Mouse (Mus musculus) heart, adult 9 months (tissue): ENCODE measurements around the gene Lrmda.

Source experiments
- DNase-seq, 2 experiments: peaks; one replicate each; pipeline ENCODE4 v3.0.0; 2022; ENCODE audit warnings: low spot score in 2 of 2

Gene Lrmda

GRCm38 (mm10) chr14:22091306-22091705, 71.8 kb downstream of the Lrmda start:
- DNase-seq: no peak

DNA sequence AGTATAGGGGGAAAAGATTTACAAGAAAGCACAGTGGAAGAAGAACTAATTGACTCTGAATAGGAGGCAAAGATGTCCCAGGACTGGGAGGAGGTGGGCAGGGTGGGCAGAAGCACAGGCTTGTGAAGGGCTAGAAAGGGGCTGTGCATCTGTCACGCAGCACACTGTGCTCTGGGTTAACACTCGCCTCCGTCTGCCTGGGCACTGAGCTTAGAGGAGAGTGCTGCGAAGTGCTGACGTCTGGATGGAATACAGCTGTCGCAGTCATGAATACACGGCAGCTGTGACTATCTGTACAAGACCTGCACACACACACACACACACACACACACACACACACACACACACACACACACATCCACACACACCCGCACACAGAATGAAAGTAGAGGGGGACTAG, 73.6 kb downstream of the Lrmda start:
- peak in 1 of 2 experiments; percentile 23 for DNase-seq

DNA sequence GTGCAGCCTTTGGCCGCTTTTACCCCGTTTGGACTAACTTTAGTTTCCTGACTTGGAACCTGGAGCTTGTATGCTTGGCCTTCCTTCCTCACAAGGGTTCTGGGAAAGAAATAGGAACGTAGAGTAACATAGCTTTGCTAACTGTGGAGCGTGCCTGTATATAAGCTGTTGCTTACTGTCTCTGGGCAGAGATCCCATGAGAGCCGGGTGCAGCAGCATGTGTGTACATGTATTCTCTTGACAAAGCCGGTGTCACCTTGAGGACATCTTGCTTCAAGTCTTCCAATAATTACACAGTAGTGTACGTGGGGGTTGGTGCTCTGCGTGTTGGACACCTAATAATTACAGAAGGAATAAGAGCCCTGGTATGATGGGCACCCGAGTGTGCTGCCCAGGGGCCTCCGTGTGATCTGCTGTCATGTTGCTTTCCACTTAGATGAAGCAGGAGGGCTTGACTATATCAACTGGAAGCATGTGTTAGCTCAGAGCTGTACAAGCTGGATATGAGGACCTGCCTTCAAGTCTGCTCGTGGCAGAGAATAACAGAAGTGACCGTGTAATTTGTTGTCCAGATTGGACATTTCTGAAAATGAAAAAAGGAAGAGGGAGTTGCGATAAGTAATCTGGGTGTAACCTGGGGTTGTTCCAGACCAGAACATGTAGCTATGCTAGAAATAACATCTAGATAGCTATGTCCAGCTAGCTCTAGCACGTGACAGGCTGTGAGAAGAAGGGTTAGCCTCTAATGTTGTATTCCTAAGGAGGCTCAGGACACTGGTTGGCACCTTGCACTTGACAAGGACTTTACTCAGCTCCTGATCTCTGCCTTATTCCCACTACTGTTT, 82.7 kb downstream of the Lrmda start:
- peak; percentile 33 to 75 for DNase-seq

DNA sequence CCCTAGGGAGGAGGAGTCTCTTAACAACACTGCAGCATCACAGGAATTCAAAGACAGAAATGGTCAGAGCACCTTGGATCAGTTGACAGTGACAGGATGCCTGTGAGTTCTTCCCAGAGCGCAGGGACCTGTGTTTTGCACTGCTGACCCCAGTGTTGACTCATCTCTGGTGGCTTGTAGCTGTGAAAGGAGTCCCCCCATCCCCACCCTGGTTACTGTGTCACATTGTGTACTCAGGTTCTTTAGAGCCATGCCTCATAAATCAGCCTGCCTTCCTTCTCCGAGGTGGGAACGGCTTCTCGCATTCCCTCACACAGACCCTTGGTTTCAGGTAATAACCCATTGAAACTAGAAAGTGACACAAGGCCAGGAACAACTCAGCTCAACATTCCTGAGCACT, 86.3 kb downstream of the Lrmda start:
- no peak for DNase-seq

GRCm38 (mm10) chr14:22106777-22107176, 87.3 kb downstream of the Lrmda start:
- no peak for DNase-seq

- no peak for DNase-seq
Observed at GRCm38 (mm10) chr14:22109423-22109822, 89.9 kb downstream of the Lrmda start.

DNA sequence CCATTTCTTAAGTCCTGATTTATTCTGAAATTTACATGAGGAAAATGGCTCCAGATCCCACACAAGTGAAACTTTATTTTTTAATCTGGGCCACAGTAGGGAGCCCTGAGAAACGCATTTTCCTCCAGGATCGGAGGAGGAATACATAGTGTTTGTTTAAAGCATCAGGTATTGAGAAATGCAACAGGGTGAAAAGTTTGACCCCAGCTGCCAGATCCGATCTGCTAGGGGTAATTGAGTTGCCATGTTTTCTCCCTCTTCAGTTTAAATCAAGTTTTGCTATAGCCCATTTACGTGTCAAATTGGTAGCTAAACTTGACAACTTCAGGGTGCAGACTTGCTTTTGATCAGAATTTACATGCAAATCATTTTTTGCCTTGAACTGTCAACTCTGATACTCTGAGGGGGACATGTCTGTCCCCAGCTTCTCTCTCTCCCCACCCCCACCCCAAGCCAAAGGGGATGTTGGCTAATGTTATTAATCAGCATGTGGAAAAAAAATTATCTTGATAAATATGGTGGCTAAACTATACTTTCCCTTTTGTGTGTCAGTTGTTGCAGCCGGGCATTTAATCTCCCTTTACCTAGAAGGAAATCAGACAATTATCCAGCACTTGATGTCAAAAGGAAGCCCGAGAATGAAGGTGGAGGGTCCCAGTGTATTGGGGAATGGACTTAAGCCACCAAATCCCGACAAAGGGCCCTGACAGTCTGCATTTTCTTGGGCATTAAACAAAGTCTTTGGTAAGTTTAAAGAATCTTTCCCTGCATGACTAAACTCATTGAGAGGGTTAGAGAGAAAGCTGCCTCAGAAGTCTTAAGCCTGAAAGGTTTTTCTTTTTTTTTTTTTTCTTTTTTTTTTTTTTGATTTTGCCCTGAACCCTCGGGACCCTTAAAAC, 94.2 kb downstream of the Lrmda start:
- DNase-seq: no peak

DNA sequence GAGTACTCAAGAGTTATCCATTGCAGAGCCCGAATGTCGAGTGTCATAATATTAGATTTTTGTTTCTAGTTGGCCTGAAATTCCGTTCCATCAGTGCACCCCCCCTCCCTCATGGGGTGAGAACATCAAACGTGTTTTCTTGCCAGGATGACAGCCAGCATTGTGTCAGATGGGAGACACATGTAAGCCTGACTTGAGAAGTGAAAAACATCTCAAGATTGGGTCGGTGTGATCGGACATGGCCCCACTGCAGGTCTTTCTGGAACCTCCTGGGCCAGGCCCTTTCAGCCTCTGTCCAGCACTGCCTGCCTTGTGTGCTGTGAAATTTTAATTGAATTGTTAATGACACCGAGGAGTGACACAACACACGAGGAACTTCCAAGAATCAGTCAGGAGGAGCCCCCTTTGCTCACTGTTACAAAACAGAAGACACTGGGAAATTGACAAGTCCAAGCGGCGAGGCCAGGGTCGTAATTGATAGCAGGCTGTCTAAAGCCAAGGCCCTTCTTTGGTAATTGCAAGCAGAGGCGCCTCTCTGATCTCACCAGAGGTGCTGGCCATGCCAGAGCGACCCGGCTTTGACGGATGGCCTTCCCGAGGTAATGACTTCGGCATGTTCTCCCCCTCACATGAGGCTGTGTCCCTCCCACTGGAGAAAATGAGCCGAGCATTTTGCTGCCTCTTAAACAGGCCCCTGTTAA, 95.3 kb downstream of the Lrmda start:
- DNase-seq: no peak

DNA sequence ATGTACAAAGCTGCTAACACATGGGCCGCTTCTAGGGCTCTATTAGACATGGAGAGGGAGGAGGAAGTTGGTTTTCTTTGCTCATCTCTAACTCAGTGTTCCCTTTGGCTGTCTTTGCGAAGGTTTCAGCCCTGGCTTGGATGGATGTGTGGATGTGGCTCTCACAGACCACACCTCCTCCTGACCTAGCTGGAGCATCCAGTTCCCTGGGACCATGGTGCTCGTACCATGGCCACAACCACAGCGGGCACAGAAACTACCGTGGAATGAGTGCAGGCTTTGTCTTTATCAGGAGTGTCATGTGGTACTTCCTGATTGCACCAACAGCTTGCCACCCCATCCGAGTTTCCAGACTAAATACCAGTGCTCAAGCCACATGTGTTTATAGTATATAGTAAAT, 98.6 kb downstream of the Lrmda start:
- no peak for DNase-seq

- no peak for DNase-seq
Observed at GRCm38 (mm10) chr14:22118512-22118911, 99.0 kb downstream of the Lrmda start.

GRCm38 (mm10) chr14:22126276-22126675, 106.8 kb downstream of the Lrmda start:
- DNase-seq: no peak

DNA sequence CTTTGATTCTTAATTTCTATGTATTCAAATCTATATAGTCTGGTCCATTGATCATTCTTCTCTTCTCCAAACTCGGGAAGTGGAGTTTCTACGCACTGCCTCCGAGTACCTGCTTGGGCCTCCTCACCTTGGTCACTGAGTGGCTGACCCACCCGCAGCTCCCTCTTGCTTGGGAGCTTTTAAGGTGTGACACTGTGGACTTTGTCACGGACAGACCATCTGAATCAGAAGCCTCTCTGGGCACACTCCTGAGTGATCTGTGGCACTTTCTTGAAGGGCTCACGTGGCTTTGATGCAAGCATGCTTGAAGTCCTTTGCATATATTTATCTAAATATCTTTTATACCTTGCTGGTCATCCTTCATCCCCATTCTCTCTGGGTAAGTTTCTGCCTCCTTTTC, 107.3 kb downstream of the Lrmda start:
- DNase-seq: no peak

DNA sequence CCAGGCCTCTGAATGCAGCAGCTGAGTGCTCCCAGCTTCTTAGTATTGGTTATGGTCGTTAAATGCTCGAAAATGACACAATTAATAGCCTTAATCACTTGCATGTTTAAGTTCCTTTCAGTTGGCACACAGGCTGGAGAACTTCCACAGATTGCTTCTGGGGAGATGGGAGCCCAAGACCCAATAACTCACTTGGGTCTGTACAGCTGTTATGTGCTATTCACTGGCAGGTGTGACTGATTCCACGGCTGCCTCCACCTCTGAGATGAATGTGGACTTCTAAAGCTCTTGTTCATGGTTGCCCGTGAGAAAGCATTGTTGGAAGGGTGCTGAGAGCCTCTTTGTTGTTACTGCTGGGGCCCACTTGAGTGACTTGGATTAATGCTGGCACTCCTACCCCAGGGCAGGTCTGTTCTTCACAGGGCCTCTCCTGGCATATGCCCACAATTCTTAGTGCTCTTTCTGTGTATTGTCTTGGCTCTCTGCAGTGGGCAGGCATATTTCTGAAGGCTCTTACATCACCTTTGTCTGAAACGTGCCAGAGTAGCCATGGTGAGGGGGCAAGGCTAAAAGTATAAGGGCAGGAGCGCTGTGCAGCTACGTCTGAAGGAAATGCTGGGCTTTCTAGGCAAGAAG, 111.6 kb downstream of the Lrmda start:
- no peak for DNase-seq

GRCm38 (mm10) chr14:22139281-22139680, 119.8 kb downstream of the Lrmda start:
- no peak for DNase-seq

- no peak for DNase-seq
Observed at GRCm38 (mm10) chr14:22144014-22144413, 124.5 kb downstream of the Lrmda start.

- DNase-seq: no peak
Observed at GRCm38 (mm10) chr14:22145863-22146262, 126.4 kb downstream of the Lrmda start.

GRCm38 (mm10) chr14:22146508-22147044, 127.1 kb downstream of the Lrmda start:
- DNase-seq: no peak

GRCm38 (mm10) chr14:22147341-22148024, 128.0 kb downstream of the Lrmda start:
- no peak for DNase-seq

DNA sequence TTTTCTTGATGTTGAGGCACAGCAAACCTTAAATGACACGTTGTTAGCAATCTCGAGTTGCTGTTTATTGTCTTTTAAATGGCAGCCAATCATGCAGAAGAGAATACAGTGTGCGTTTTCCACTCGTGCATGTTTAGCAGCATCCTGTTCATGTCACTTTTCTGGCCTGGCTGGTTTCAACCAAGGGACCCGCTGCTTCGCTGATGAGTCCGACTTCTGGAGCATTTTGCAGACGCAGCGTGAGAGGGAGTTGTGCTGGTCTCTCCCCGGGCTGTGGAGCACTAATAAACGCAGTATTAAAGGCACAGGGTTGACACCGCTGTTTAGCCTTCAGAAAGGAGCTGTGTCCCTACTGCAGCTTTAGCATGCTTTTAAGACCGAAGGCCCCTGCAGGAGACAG, 133.2 kb downstream of the Lrmda start:
- no peak for DNase-seq

GRCm38 (mm10) chr14:22154096-22154495, 134.6 kb downstream of the Lrmda start:
- no peak for DNase-seq

DNA sequence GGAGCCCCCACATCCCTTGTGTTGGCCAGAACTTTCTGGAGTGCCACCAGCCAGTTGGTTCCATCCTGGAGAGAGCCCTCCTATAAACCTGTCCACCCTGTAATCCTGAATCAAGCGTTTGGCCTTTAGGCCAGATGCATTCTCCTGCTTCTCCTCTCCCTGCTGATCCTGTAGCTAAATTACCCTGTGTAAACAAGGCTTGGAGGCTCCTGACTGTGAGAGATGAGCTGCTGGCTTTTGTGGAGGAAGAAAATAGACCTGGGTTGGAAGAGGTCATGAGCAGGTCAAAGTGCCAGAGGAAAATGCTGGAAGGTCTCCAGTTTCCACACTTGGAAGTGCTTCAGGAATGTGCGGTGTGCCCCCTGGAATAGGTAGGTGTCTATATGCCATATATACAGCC, 135.5 kb downstream of the Lrmda start:
- DNase-seq: no peak
